Mouse (Mus musculus) left cerebral cortex, adult 8-10 months (tissue): ENCODE data around the gene Gm13305. TPM values are rescaled to one million over a fixed set of nuclear protein-coding genes. Genes with fewer than 3 reads are reported as not detected.
"Not testable (repeated sequence)": the region's sequence is repeated elsewhere in the genome, so short reads cannot be mapped to it uniquely, and the experiment has no call there.

Experiments
- DNase-seq, 2 experiments: peaks; one replicate each; pipeline ENCODE4 v3.0.0; 2022; ENCODE audit warnings: low spot score in 2 of 2
- total RNA-seq, 4 experiments: library from RNA; stranded (reverse); gene quantifications; 2 replicates each; pipeline ENCODE4 v1.2.4; 2022

Gene Gm13305
- 1 to 10 TPM in 3 of 4 experiments, under 1 TPM in 1; 0.22 to 2.0 (median 1.3) TPM for total RNA-seq

GRCm38 (mm10) chr4:42168503-42168902 lies at the start of gene Gm13305:
Gene Gm13305, minus strand, starts transcription at chr4:42168603.
- DNase-seq: not testable (repeated sequence)

- not testable (repeated sequence) for DNase-seq
These were observed 16.6 kb upstream of the Gm13305 start for GRCm38 (mm10) chr4:42184980-42185372.

GRCm38 (mm10) chr4:42184324-42184979 lies 16.0 kb upstream of the Gm13305 start:
- DNase-seq: not testable (repeated sequence)

- not testable (repeated sequence) for DNase-seq
These were observed 15.1 kb upstream of the Gm13305 start for GRCm38 (mm10) chr4:42183234-42184197.

GRCm38 (mm10) chr4:42178243-42178642 lies 9.8 kb upstream of the Gm13305 start:
- DNase-seq: not testable (repeated sequence)

GRCm38 (mm10) chr4:42153136-42153535 lies 15.3 kb downstream of the Gm13305 start, which contains the start of gene Gm13306:
Gene Gm13306, plus strand, starts transcription at chr4:42153436.
- DNase-seq: not testable (repeated sequence)

GRCm38 (mm10) chr4:42114517-42114916 lies 53.9 kb downstream of the Gm13305 start, which contains the start of gene Gm13304:
Gene Gm13304, plus strand, starts transcription at chr4:42114817.
- DNase-seq: not testable (repeated sequence)

Other genes starting within 250 kb of the Gm13305 start
- gene Gm20878, start 227.0 kb downstream of the Gm13305 start, total RNA-seq: 10 to 100 TPM; 41.9 to 50.5 (median 45.2) TPM
- 1 to 10 TPM; 2.7 to 5.2 (median 4.8) TPM for gene Fam205a4, start 202.5 kb downstream of the Gm13305 start, total RNA-seq
- gene Gm21093, start 133.9 kb downstream of the Gm13305 start, total RNA-seq: 1 to 10 TPM; 3.9 to 8.4 (median 5.3) TPM
- gene Gm3893, start 77.4 kb downstream of the Gm13305 start, total RNA-seq: not detected
- 10 to 100 TPM; 28.7 to 46.7 (median 35.2) TPM for gene Gm13304, start 53.8 kb downstream of the Gm13305 start, total RNA-seq
- gene Gm13306, start 15.2 kb downstream of the Gm13305 start, total RNA-seq: 10 to 100 TPM; 27.4 to 45.7 (median 33.5) TPM
- gene Gm10600, start 72.0 kb upstream of the Gm13305 start, total RNA-seq: 10 to 100 TPM in 2 of 4 experiments, 1 to 10 TPM in 2; 8.7 to 13.3 (median 10.5) TPM
- not detected for gene Ccl21b, start 87.2 kb upstream of the Gm13305 start, total RNA-seq
- gene Gm21953, start 125.7 kb upstream of the Gm13305 start, total RNA-seq: not detected
- 1 to 10 TPM in 1 of 4 experiments, not detected in 3; 2.3 TPM for gene Fam205a3, start 149.7 kb upstream of the Gm13305 start, total RNA-seq